Mouse (Mus musculus) thymus, adult 2 months (tissue): ENCODE results near the gene Gtf2f2.

Experiments
- CTCF ChIP-seq: fragments of 200-500 bp; IDR thresholded peaks from 2 replicates; pipeline ENCODE4 v1.5.1; 2012; ENCODE audit warnings: mild to moderate bottlenecking, control low read depth, low read length, moderate library complexity, borderline replicate concordance; ENCODE audit not compliant: control insufficient read depth, poor library complexity, insufficient read depth; ENCODE audit errors: extremely low read depth
- POLR2A ChIP-seq: fragments of 200-500 bp; IDR thresholded peaks from 2 replicates; pipeline ENCODE4 v1.6.1; 2012; ENCODE audit warnings: mild to moderate bottlenecking, low read length, control low read depth, moderate library complexity; ENCODE audit not compliant: control insufficient read depth, poor library complexity, insufficient read depth; ENCODE audit errors: extremely low read depth

DNA sequence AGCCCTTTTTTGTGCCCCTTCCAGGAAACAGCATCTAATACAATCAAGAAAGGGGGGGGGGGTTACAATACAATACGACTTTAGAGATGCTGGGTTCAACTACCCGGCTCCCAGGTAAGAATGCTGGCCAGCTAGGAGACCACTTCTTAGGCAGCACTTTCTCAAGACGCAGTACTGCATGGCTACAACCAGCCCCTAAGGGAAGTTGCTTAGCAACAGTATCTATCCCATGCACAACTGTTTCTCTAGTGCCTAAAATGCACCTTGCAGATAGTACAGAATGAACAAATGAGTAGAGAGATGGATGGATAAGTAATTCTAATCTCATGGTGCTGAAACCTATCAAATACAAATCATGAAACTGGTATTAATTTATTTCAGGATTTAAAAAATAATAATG, 63.0 kb downstream of the Gtf2f2 start:
- TF ChIP-seq POLR2A = no peak
- no peak for TF ChIP-seq CTCF
